ENCODE assay signal across 8 mouse cellular contexts in the genomic region with DNA sequence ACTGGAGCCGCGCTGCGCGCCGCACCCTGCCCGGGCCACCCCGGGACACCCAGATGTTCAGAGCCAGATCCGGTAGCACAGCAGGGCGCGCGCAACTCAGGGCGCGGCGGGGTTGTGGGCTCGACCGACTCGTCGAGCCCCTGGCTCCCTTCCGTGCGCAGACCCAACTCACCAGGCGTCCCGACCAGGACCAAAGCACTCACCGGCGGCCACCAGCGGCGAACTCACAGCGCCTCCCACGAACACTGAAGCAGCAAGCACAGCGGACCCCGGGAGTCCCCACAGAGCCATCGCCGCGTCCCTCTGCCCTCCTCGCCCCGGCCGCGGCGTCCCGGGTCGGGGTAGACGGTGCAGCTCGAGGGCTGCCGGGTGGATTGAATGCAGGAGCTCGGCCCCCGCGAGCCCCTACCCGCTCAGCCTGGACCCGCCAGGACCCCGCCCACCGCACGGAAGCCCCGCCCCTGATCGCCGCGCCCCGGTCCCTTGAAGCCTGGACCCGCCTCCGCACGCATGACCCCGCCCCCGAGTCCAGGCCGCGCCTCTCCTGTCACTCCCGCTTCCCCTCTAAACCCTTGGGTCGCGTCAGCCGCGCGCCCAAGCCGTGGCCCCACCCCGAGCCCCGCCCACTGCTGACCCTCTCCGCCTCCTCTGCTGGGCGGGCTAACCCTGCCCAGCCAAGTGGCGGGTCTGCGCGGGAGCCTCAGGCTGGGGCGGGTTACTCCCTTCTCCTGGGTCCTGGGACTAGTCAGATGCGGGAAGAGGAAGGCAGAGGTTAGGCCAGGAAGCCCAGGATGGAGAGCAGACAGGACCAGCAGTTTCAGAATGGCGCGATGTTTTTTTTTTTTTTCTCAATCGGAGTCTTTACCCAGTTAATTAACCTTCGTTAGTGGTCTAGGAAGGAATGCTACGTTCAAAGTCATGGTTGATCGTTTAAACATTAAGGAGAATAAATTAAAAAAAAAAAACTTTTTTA. TPM values are rescaled to one million over a fixed set of nuclear protein-coding genes. Genes with fewer than 3 reads are reported as not detected.
A peak's percentile ranks its signal among the peaks of the same experiment; 100 is the strongest.
DNase-seq lines count a peak whose midpoint lies in the region; ATAC-seq and TF ChIP-seq lines count a peak whose summit lies in the region.

A gene (minus strand): TSS at position 455 of the 973 bp plus-strand sequence.

- WGBS in forebrain, embryonic 16.5 days, result under 1% methylated on average over 63 of the region's 85 CpGs
- whole genome bisulfite sequencing in lung, embryonic 14.5 days, result 1% methylated on average over 74 of the region's 85 CpGs
- WGBS in olfactory bulb, adult 2 months, result 1% methylated on average over 82 of the region's 85 CpGs
- WGBS in thymus, adult 2 months, result 1% methylated on average over 85 of the region's 85 CpGs

- peaks cover 12% of the 10 kb centered on the region for H3K36me3 ChIP-seq in G1E (replicated peaks)
- H3K36me3 ChIP-seq in forebrain, embryonic 16.5 days (ENCODE audit: control insufficient read depth, insufficient read depth), result no peaks in the 10 kb centered on the region
- no peaks in the 10 kb centered on the region for H3K36me3 ChIP-seq in lung, embryonic 14.5 days (ENCODE audit: insufficient read depth)
- H3K36me3 ChIP-seq in thymus, adult 2 months (ENCODE audit: control insufficient read depth, insufficient read depth, low read length), result no peaks in the 10 kb centered on the region

- peak within 1 kb of the TSS; percentile 79 for H3K4me2 ChIP-seq in forebrain, embryonic 16.5 days (ENCODE audit: low read length)
- peak within 1 kb of the TSS; percentile 80 for H3K4me2 ChIP-seq in lung, embryonic 14.5 days

- peak within 1 kb of the TSS; percentile 75 for H3K9ac ChIP-seq in forebrain, embryonic 16.5 days (replicated peaks; ENCODE audit: low read depth, low read length)
- peak within 1 kb of the TSS; percentile 82 for H3K9ac ChIP-seq in lung, embryonic 14.5 days

- peak; percentile 88 for ATAC-seq in G1E (ENCODE audit: extremely low read depth, insufficient number of reproducible peaks, low FRiP score, poor library complexity, severe bottlenecking)
- peak; percentile 96 for ATAC-seq in forebrain, embryonic 16.5 days
- peak; percentile 98 for ATAC-seq in lung, embryonic 14.5 days (ENCODE audit: insufficient read depth)

- no peak within 1 kb of the TSS for H3K27ac ChIP-seq in forebrain, embryonic 16.5 days (ENCODE audit: low read length)
- H3K27ac ChIP-seq in layer of hippocampus, adult 2 months, result peak within 1 kb of the TSS; percentile 87
- H3K27ac ChIP-seq in lung, embryonic 14.5 days (ENCODE audit: low read depth), result peak within 1 kb of the TSS; percentile 73
- H3K27ac ChIP-seq in olfactory bulb, adult 2 months (ENCODE audit: insufficient read depth, low read depth, low read length), result no peak within 1 kb of the TSS
- peak within 1 kb of the TSS; percentile 35; the same call in 1 of the 2 replicates for H3K27ac ChIP-seq in thymus, adult 2 months (ENCODE audit: control insufficient read depth, insufficient read depth, low read length)

- H3K9me3 ChIP-seq in G1E (replicated peaks), result no peaks in the 10 kb centered on the region
- no peaks in the 10 kb centered on the region for H3K9me3 ChIP-seq in forebrain, embryonic 16.5 days (ENCODE audit: control insufficient read depth, low read length)
- H3K9me3 ChIP-seq in lung, embryonic 14.5 days (ENCODE audit: low read depth, low read length), result no peaks in the 10 kb centered on the region

- peak; percentile 93 for DNase-seq in G1E (ENCODE audit: low spot score)
- DNase-seq in cerebellum, adult 18-20 months, result peak; percentile 99
- DNase-seq in heart, postnatal 36 days, result peak; percentile 99 to 100
- peak; percentile 92 to 93 for DNase-seq in layer of hippocampus, adult 2 months (ENCODE audit: low spot score in 2 of 2)
- DNase-seq in lung, embryonic 14.5 days, result peak; percentile 98
- DNase-seq in thymus, adult 2 months, result peak; percentile 99

- H3K27me3 ChIP-seq in G1E (ENCODE audit: insufficient read depth, low read length), result no peaks in the 10 kb centered on the region
- no peaks in the 10 kb centered on the region for H3K27me3 ChIP-seq in forebrain, embryonic 16.5 days (replicated peaks; ENCODE audit: control insufficient read depth, insufficient read depth, low read length)
- H3K27me3 ChIP-seq in lung, embryonic 14.5 days (ENCODE audit: insufficient read depth, low read length), result no peaks in the 10 kb centered on the region
- no peaks in the 10 kb centered on the region for H3K27me3 ChIP-seq in thymus, adult 2 months (ENCODE audit: control insufficient read depth, insufficient read depth, low read length)

- intact Hi-C loops in heart, postnatal 36 days (cut with DNase I), result loop anchor here (1.0 to 2.0 kb wide), 2 partner anchors 17 to 62 kb away; no protein-coding TSS in a partner anchor

- TF ChIP-seq CTCF in G1E (IDR thresholded peaks at IDR 0.05; ENCODE audit: low read depth, low read length), result no peak
- TF ChIP-seq CTCF in layer of hippocampus, adult 2 months (conservative IDR thresholded peaks at IDR 0.05), result peak; percentile 27; the same call in 1 of the 2 replicates
- peak; percentile 22; the same call in 1 of the 2 replicates for TF ChIP-seq CTCF in lung, embryonic 14.5 days (IDR thresholded peaks at IDR 0.05; ENCODE audit: low read depth)
- TF ChIP-seq CTCF in olfactory bulb, adult 2 months (IDR thresholded peaks at IDR 0.05; ENCODE audit: insufficient read depth, low read depth, low read length), result no peak
- TF ChIP-seq CTCF in thymus, adult 2 months (IDR thresholded peaks at IDR 0.05; ENCODE audit: borderline replicate concordance, control insufficient read depth, extremely low read depth, insufficient read depth, low read length, poor library complexity), result no peak; the same call in 1 of the 2 replicates

- no peak for TF ChIP-seq POLR2A in olfactory bulb, adult 2 months (IDR thresholded peaks at IDR 0.05; ENCODE audit: insufficient read depth, low read depth, low read length)
- peak; percentile 19; the same call in 1 of the 2 replicates for TF ChIP-seq POLR2A in thymus, adult 2 months (IDR thresholded peaks at IDR 0.05; ENCODE audit: control insufficient read depth, extremely low read depth, insufficient read depth, low read length, poor library complexity)

- H3K4me1 ChIP-seq in G1E (ENCODE audit: insufficient read depth, low read depth, low read length), result peaks cover 32% of the 10 kb centered on the region
- H3K4me1 ChIP-seq in forebrain, embryonic 16.5 days (replicated peaks; ENCODE audit: control insufficient read depth, insufficient read depth, low read length), result peaks cover 22% of the 10 kb centered on the region
- 0 out of 2 replicates have a peak, but pooled peaks cover 12% of the 10 kb centered on the region for H3K4me1 ChIP-seq in lung, embryonic 14.5 days (ENCODE audit: insufficient read depth)
- no peaks in the 10 kb centered on the region for H3K4me1 ChIP-seq in olfactory bulb, adult 2 months (ENCODE audit: control insufficient read depth, insufficient read depth, low read length)
- H3K4me1 ChIP-seq in thymus, adult 2 months (replicated peaks; ENCODE audit: control insufficient read depth, insufficient read depth, low read length), result peaks cover 12% of the 10 kb centered on the region

- peak within 1 kb of the TSS; percentile 87 for H3K4me3 ChIP-seq in G1E (ENCODE audit: low read depth, low read length)
- H3K4me3 ChIP-seq in forebrain, embryonic 16.5 days (replicated peaks; ENCODE audit: low read length), result peak within 1 kb of the TSS; percentile 83
- H3K4me3 ChIP-seq in layer of hippocampus, adult 2 months, result peak within 1 kb of the TSS; percentile 73
- H3K4me3 ChIP-seq in lung, embryonic 14.5 days (ENCODE audit: low read depth, low read length), result peak within 1 kb of the TSS; percentile 75
- peak within 1 kb of the TSS; percentile 75 for H3K4me3 ChIP-seq in olfactory bulb, adult 2 months (ENCODE audit: insufficient read depth, low read depth, low read length)
- H3K4me3 ChIP-seq in thymus, adult 2 months (ENCODE audit: control insufficient read depth, insufficient read depth, low read length), result peak within 1 kb of the TSS; percentile 81

RNA-seq across cellular contexts. Expression of the gene that starts here (rescaled TPM):
- total RNA-seq in G1E (2014; fragmentation: Nextera tagmentation) (9.8 and 11.9 TPM in 2 replicates), G1E (2017) (13.0 and 13.5 TPM in 2 replicates)
- 10.1 and 12.1 TPM in 2 replicates for polyA plus RNA-seq in G1E (2012)
- polyA plus RNA-seq in forebrain, embryonic 16.5 days (2015; fragmentation: Nextera tagmentation; extraction: Ambion mirVana), result 13.0 and 15.4 TPM in 2 replicates
- total RNA-seq in heart, postnatal 36 days (2021), result 10 to 100 TPM; 10.6 to 11.9 TPM
- total RNA-seq in layer of hippocampus, adult 2 months (2021), result 10 to 100 TPM in 1 of 2 experiments, 1 to 10 TPM in 1; 9.0 to 13.5 TPM
- 15.7 and 16.6 TPM in 2 replicates for polyA plus RNA-seq in lung, embryonic 14.5 days (2014; fragmentation: Nextera tagmentation; extraction: Ambion mirVana)
- not detected in 2 replicates for polyA plus RNA-seq in olfactory bulb, adult 2 months (2012; ENCODE audit: insufficient read depth, insufficient read length, low replicate concordance, missing spikeins)
- 10.8 and 11.7 TPM in 2 replicates for polyA plus RNA-seq in thymus, adult 2 months (2012; rRNA removed)

Comparison
In these comparisons a context has a peak if more than half of its experiments do, and no peak if none do; other contexts are left out.
1. RNA of the gene that starts here (polyA plus RNA-seq): 15.7 to 16.6 TPM in lung, embryonic 14.5 days, 13.0 to 15.4 TPM in forebrain, embryonic 16.5 days, 10.1 to 12.1 TPM in G1E and 10.8 to 11.7 TPM in thymus, adult 2 months; not detected in olfactory bulb, adult 2 months; every median in the first group is over 10 times any median in the second.
2. CTCF ChIP-seq: peak in layer of hippocampus, adult 2 months (single experiment) and lung, embryonic 14.5 days (single experiment); none in G1E (single experiment), olfactory bulb, adult 2 months (single experiment) and thymus, adult 2 months (single experiment).
3. H3K27ac ChIP-seq: peak in layer of hippocampus, adult 2 months (single experiment), lung, embryonic 14.5 days (single experiment) and thymus, adult 2 months (single experiment); none in forebrain, embryonic 16.5 days (single experiment) and olfactory bulb, adult 2 months (single experiment).
4. Peak in every context shown above with its lines, with median percentiles within 50 percentile points of each other: ATAC-seq, DNase-seq and H3K4me3 ChIP-seq.